Mouse (Mus musculus): ENCODE data around the gene Pacsin2. TPM values are rescaled to one million over a fixed set of nuclear protein-coding genes. Genes with fewer than 3 reads are reported as not detected.

Pacsin2 gene
- polyA plus RNA-seq, 1 experiment = not detected

- H3K4me3 ChIP-seq (ENCODE audit: insufficient read depth, low read depth, low read length) = no peak overlapping the region
- TF ChIP-seq CTCF (IDR thresholded peaks at IDR 0.05; ENCODE audit: insufficient read depth, low read depth, low read length) = no peak
- TF ChIP-seq POLR2A (IDR thresholded peaks at IDR 0.05; ENCODE audit: insufficient read depth, low read depth, low read length) = no peak
- H3K27ac ChIP-seq (ENCODE audit: insufficient read depth, low read depth, low read length) = no peak overlapping the region
- H3K4me1 ChIP-seq (ENCODE audit: control insufficient read depth, insufficient read depth, low read length) = peaks cover 18% of the 10 kb centered on the region
- WGBS = 82% methylated on average over 4 of the region's 4 CpGs
Observed at GRCm38 (mm10) chr15:83348747-83349146, 115.7 kb downstream of the Pacsin2 start.

- Histone ChIP-seq H3K27ac (ENCODE audit: insufficient read depth, low read depth, low read length) (no peak overlapping the region), H3K4me1 (ENCODE audit: control insufficient read depth, insufficient read depth, low read length) (peaks cover 18% of the 10 kb centered on the region), H3K4me3 (ENCODE audit: insufficient read depth, low read depth, low read length) (no peak overlapping the region)
- TF ChIP-seq CTCF (IDR thresholded peaks at IDR 0.05; ENCODE audit: insufficient read depth, low read depth, low read length) (no peak), POLR2A (IDR thresholded peaks at IDR 0.05; ENCODE audit: insufficient read depth, low read depth, low read length) (no peak)
- WGBS = 94% methylated on average over 15 of the region's 15 CpGs
Observed at GRCm38 (mm10) chr15:83345898-83346529, 118.4 kb downstream of the Pacsin2 start.

DNA sequence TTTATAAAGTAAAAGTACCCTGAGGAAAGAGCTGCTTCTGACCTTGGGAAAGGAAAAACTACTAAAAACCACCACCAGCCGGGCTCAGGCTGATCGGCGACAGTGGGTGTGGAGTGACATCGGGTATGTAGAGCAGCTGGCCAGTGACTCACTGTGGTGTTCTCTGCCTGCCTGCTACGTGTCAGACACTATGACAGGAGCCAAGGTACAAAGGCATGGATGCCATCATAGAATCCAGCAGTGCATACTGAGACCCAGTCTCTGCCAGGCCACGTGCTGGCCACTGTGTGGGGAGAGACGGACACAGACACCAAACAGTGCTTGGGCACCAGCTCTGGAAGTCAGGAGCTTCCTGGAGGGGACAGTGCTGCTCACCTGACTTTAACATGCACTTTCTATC is 119.5 kb downstream of the Pacsin2 start:
- 0 out of 2 replicates have a peak overlapping the region, but pooled peaks have one; percentile 38 for H3K27ac ChIP-seq (ENCODE audit: insufficient read depth, low read depth, low read length)
- TF ChIP-seq POLR2A (IDR thresholded peaks at IDR 0.05; ENCODE audit: insufficient read depth, low read depth, low read length) = no peak
- TF ChIP-seq CTCF (IDR thresholded peaks at IDR 0.05; ENCODE audit: insufficient read depth, low read depth, low read length) = no peak
- no peak overlapping the region for H3K4me3 ChIP-seq (ENCODE audit: insufficient read depth, low read depth, low read length)
- peaks cover 16% of the 10 kb centered on the region for H3K4me1 ChIP-seq (ENCODE audit: control insufficient read depth, insufficient read depth, low read length)
- WGBS = 48% methylated on average over 7 of the region's 7 CpGs

DNA sequence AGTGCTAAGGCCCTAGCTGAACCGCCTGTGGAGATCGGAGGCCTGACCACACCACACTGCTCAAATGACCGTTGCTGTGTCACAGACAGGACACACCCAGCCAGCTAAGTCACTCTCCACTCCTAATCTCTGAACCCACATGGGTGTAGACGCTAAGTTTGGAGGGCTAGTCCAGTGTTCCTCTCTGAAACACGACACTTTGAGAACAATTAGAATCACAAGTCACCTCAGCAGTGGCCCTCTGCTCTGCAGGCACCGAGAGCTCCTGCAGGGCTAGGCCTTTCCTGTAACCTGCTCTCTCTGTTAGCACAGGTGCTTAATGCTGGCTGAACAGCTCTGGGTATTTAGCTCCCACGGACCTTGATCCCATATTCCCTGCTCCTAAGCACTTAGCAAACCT is 120.2 kb downstream of the Pacsin2 start:
- WGBS = 62% methylated on average over 7 of the region's 7 CpGs
- no peak overlapping the region for H3K27ac ChIP-seq (ENCODE audit: insufficient read depth, low read depth, low read length)
- TF ChIP-seq CTCF (IDR thresholded peaks at IDR 0.05; ENCODE audit: insufficient read depth, low read depth, low read length) = no peak
- TF ChIP-seq POLR2A (IDR thresholded peaks at IDR 0.05; ENCODE audit: insufficient read depth, low read depth, low read length) = no peak
- H3K4me1 ChIP-seq (ENCODE audit: control insufficient read depth, insufficient read depth, low read length) = peaks cover 10% of the 10 kb centered on the region
- H3K4me3 ChIP-seq (ENCODE audit: insufficient read depth, low read depth, low read length) = no peak overlapping the region

DNA sequence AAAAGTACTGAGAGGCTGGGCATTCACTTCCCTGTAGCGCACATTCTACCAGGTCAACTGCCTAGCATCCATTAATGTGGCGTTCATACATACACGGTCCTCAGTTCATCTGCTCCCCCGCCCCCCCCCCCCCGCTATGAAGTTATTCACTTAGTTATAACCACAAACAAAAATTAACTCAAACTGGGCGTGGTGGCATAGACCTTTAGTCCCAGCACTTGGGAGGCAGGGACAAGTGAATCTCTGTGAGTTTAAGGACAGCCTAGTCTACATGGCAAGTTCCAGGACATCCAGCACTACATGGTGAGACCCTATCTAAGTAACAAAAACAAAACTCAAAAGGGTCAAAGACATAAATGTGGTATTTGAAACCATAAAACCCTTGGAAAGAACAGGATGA is 125.5 kb downstream of the Pacsin2 start:
- H3K4me3 ChIP-seq (ENCODE audit: insufficient read depth, low read depth, low read length) = no peak overlapping the region
- 92% methylated on average over 6 of the region's 6 CpGs for WGBS
- TF ChIP-seq CTCF (IDR thresholded peaks at IDR 0.05; ENCODE audit: insufficient read depth, low read depth, low read length) (no peak), POLR2A (IDR thresholded peaks at IDR 0.05; ENCODE audit: insufficient read depth, low read depth, low read length) (no peak)
- no peak overlapping the region for H3K27ac ChIP-seq (ENCODE audit: insufficient read depth, low read depth, low read length)
- H3K4me1 ChIP-seq (ENCODE audit: control insufficient read depth, insufficient read depth, low read length) = no peaks in the 10 kb centered on the region

DNA sequence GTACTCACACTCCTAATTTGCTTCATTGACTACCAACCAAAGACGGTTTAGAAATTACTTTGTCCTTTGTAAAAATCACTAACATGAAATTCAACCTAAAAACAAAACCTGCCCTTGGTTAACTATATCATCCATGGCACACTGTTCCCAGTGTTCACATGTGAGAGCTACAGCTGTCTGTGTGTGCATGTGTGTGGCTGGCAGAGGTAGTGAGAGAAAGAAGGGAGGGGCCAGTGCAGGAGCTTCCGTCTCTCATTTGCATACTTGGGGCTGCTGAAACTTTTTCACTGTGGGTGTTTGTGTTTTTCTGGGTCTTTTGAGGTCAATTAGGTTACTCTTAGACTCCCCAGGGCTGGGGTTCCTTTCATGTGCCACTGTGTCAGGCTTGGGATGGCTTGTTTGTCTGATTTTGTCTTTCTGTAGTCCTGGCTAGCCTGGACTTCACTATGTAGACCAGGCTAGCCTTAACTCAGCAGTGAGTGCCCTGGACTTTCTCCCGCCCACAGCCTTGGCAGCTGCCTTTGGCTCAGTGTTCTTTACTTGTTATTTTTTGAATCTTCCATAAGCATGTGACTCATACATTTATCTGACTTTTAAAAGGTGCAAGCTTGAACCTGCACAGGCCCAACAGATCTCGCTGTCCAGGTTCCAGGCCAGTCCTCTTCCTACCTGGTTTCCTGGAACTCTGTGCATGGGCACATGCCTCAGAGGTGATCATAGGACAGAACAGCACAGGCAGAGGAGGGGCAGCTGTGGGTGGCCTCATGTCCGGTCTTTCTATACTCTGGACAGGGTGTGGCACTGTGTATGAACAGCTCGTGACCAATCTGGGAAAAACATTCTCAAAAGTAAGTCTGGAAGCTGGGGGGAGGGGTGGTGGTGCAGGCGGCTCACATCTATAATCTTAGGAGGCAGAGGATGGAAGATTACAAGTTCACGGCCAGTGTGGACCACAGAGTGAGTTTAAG is 126.2 kb downstream of the Pacsin2 start:
- WGBS = 82% methylated on average over 8 of the region's 8 CpGs

DNA sequence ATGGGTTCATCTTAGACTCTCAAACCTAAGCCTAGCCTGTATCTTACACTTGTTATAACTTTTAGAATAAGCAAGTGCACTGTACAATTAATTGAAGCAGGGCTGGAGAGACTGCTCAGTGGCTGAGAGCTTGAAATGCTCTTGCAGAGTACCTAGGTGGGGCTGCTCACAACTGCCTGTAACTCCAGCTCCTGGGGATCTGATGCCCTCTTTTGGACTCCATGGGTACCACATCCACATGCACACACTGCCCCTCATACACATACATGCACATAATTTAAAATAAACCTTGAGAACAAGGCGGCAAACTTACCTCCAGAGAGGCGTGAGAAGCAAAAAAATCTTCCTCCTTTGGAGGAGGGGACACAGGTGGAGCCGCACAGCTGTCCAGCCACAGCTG is 132.0 kb downstream of the Pacsin2 start:
- 88% methylated on average over 3 of the region's 3 CpGs for WGBS
- Histone ChIP-seq H3K4me3 (ENCODE audit: insufficient read depth, low read depth, low read length) (no peak overlapping the region), H3K27ac (ENCODE audit: insufficient read depth, low read depth, low read length) (no peak overlapping the region), H3K4me1 (ENCODE audit: control insufficient read depth, insufficient read depth, low read length) (no peaks in the 10 kb centered on the region)
- TF ChIP-seq CTCF (IDR thresholded peaks at IDR 0.05; ENCODE audit: insufficient read depth, low read depth, low read length) = no peak
- TF ChIP-seq POLR2A (IDR thresholded peaks at IDR 0.05; ENCODE audit: insufficient read depth, low read depth, low read length) = no peak

More for the DNA sequence above, 126.2 kb downstream of the Pacsin2 start:
- no peak overlapping the region for H3K4me3 ChIP-seq (ENCODE audit: insufficient read depth, low read depth, low read length)
- no peak overlapping the region for H3K27ac ChIP-seq (ENCODE audit: insufficient read depth, low read depth, low read length)
- TF ChIP-seq POLR2A (IDR thresholded peaks at IDR 0.05; ENCODE audit: insufficient read depth, low read depth, low read length) (no peak), CTCF (IDR thresholded peaks at IDR 0.05; ENCODE audit: insufficient read depth, low read depth, low read length) (no peak)
- H3K4me1 ChIP-seq (ENCODE audit: control insufficient read depth, insufficient read depth, low read length) = no peaks in the 10 kb centered on the region

DNA sequence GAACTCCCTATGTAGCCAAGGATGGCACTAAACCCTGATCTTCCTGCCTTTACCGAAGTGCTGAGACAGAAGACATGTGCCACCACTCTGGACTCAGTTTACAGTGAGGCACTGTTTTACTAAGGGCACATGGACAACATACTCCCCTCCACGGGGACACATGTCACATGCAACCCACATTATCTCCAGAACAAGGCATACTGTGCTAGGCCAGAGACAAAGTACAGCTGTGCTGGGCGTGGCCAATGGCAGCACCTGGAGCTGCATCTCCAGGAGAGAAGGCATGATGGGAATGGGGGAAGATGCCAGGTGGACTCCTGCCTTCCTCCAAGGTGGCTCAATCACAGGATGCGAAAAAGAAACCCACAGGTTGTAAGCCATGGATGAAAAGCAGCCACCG is 135.5 kb downstream of the Pacsin2 start:
- no peak overlapping the region for H3K27ac ChIP-seq (ENCODE audit: insufficient read depth, low read depth, low read length)
- no peaks in the 10 kb centered on the region for H3K4me1 ChIP-seq (ENCODE audit: control insufficient read depth, insufficient read depth, low read length)
- 89% methylated on average over 5 of the region's 5 CpGs for WGBS
- H3K4me3 ChIP-seq (ENCODE audit: insufficient read depth, low read depth, low read length) = no peak overlapping the region
- no peak for TF ChIP-seq CTCF (IDR thresholded peaks at IDR 0.05; ENCODE audit: insufficient read depth, low read depth, low read length)
- no peak for TF ChIP-seq POLR2A (IDR thresholded peaks at IDR 0.05; ENCODE audit: insufficient read depth, low read depth, low read length)

Other genes with a start within 250 kb of the Pacsin2 start
- gene A4galt, start 212.8 kb downstream of the Pacsin2 start, polyA plus RNA-seq (2012; ENCODE audit: insufficient read depth, insufficient read length, low replicate concordance, missing spikeins) = not detected in 2 replicates
- not detected in 2 replicates for gene Arfgap3, start 114.4 kb downstream of the Pacsin2 start, polyA plus RNA-seq (2012; ENCODE audit: insufficient read depth, insufficient read length, low replicate concordance, missing spikeins)
- gene Ttll1, start 46.3 kb upstream of the Pacsin2 start, polyA plus RNA-seq (2012; ENCODE audit: insufficient read depth, insufficient read length, low replicate concordance, missing spikeins) = not detected in 2 replicates
- not detected in 2 replicates for gene Bik, start 62.3 kb upstream of the Pacsin2 start, polyA plus RNA-seq (2012; ENCODE audit: insufficient read depth, insufficient read length, low replicate concordance, missing spikeins)
- not detected in 2 replicates for gene Tspo, start 99.0 kb upstream of the Pacsin2 start, polyA plus RNA-seq (2012; ENCODE audit: insufficient read depth, insufficient read length, low replicate concordance, missing spikeins)
- gene Mcat, start 99.2 kb upstream of the Pacsin2 start, polyA plus RNA-seq (2012; ENCODE audit: insufficient read depth, insufficient read length, low replicate concordance, missing spikeins) = not detected in 2 replicates
- gene Ttll12, start 130.6 kb upstream of the Pacsin2 start, polyA plus RNA-seq (2012; ENCODE audit: insufficient read depth, insufficient read length, low replicate concordance, missing spikeins) = not detected in 2 replicates

Measured in olfactory bulb, adult 2 months (tissue).